Mouse (Mus musculus) spleen, postnatal 36 days (tissue): Measurements from ENCODE around the gene Wdr83os.
"Not testable (repeated sequence)": the region's sequence is repeated elsewhere in the genome, so short reads cannot be mapped to it uniquely, and the experiment has no call there.

Experiments used
- DNase-seq, 2 experiments: peaks; one replicate each; pipeline ENCODE4 v3.0.0; 2022; ENCODE audit warnings: low spot score in 2 of 2, mixed read lengths in 1 of 2

The Wdr83os gene

DNA sequence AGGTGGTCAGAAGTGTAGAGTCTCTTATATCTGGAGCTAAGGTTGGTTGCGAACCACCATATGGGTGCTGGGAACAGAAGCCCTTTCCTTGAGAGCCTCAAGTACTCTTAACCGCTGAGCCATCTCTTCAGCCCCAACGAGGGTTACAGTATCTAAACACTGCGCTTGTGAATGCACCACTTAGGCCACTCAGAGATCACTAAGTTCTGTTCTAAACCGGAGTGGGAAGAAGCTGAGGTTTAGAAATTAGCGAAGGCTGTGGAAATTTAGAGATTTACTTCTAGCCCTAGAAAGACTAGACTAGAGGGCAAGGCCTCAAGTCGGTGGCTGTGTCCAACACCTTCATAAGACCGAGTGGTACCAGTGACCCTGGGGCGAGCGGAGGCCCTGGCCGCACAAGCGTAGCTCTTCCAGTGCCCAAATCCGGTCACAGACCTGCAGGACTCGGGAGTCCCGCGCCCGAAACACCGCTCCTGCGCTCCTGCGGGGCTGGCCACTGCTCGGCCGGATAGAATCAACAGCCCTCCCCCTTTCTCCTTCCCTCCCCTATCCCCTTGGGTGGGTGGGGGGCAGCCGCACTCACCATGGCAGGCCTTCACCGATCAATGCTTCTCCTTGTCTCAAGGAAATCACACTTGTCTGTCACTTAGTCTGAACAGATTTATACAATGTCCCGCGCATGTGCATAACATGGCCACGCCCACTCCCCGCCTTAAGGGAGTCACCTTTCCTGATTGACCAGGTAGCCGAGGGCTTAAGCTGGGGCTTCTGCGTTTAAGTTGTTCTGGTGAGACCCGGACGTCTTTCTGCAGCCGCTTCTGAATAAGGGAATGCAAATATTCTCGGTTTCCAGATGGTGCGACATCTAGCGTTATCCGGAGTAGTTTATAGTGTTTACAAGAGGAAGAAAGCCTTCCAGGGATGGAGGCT lies 38.8 kb downstream of the Wdr83os start:
- DNase-seq, result peak; percentile 53 to 60

DNA sequence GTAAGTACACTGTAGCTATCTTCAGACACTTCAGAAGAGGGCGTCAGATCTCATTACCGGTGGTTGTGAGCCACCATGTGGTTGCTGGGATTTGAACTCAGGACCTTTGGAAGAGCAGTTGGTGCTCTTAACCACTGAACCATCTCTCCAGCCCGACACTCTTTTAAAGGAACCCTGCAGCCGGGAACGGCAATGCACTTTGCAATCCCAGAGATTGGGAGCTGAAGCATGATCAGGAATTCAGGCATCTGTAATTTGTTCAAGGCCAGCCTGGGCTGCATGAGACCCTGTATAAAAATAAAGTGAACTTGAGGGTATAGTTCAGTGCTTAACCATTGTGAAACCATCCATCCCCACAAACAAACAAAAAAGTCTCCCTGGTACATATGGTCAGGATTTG lies 39.7 kb downstream of the Wdr83os start:
- not testable (repeated sequence) for DNase-seq

- no peak for DNase-seq
Measured at GRCm38 (mm10) chr8:85122995-85123394, 42.5 kb downstream of the Wdr83os start, which contains the start of gene Zfp791. Gene Zfp791, minus strand, starts transcription at chr8:85123095.

DNA sequence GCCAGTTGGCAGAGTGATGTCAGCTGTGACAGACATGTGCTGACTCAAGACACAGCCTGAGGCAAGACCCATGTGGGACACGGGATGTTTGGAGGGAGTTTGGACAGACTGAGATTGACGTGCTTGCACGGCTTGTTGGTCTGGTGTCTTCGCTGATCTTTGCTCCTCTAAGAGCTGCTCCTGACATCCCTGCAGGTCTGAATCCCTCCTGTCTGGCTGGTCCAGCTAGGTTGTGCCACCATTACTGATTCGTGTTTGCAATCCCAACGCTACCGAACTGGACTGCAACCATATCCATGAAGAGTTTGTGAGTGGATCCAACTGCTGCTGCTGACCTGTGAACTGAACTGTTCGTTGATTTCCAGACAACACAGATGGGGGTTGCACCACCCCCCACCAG lies 43.2 kb downstream of the Wdr83os start:
- DNase-seq, result no peak
